Mouse (Mus musculus) embryonic facial prominence, embryonic 10.5 days (tissue): ENCODE measurements at regions not wholly inside any gene's neighbourhood (a gene's known extent, or its start where the extent isn't known, plus 50 kb on each side); places are given as distances from the start of the nearest gene placed in this dataset.

ENCODE experiments used
- DNase-seq: peaks from one replicate; pipeline ENCODE4 v3.0.0-alpha.2; 2017; ENCODE audit warnings: low spot score
- H3K27ac ChIP-seq: fragments of 300-500 bp; sonication (generic); replicated peaks from 2 replicates; pipeline ENCODE4 v1.5.1; 2016; ENCODE audit warnings: mild to moderate bottlenecking
- H3K27me3 ChIP-seq: fragments of 300-500 bp; sonication (generic); replicated peaks from 2 replicates; pipeline ENCODE4 v1.6.1; 2016; ENCODE audit warnings: low read depth, mild to moderate bottlenecking; ENCODE audit not compliant: poor library complexity, severe bottlenecking
- H3K36me3 ChIP-seq: fragments of 300-500 bp; sonication (generic); replicated peaks from 2 replicates; pipeline ENCODE4 v1.6.1; 2016; ENCODE audit warnings: mild to moderate bottlenecking, moderate library complexity
- H3K4me1 ChIP-seq: fragments of 300-500 bp; sonication (generic); 2 replicates; pipeline ENCODE4 v1.6.1; 2016
- H3K4me3 ChIP-seq: fragments of 300-500 bp; sonication (generic); 2 replicates; pipeline ENCODE4 v1.5.1; 2016; ENCODE audit warnings: mild to moderate bottlenecking, moderate library complexity
- H3K9me3 ChIP-seq: fragments of 300-500 bp; sonication (generic); 2 replicates; pipeline ENCODE4 v1.6.1; 2016; ENCODE audit warnings: mild to moderate bottlenecking
- WGBS: fragments of 180-500 bp; shearing (Covaris S2); methylation state at CpG from one replicate; pipeline ENCODE4 v1.1.7; 2016; 5-methylcytosine and 5-hydroxymethylcytosine counted together

- peak overlapping the region; percentile 30; the same call in 1 of the 2 replicates for H3K27ac ChIP-seq
- peaks cover 6% of the 10 kb centered on the region for H3K4me1 ChIP-seq
- H3K4me3 ChIP-seq = no peak overlapping the region
- WGBS = 31% methylated on average over 5 of the region's 5 CpGs
- no peaks in the 10 kb centered on the region; the same call in 1 of the 2 replicates for H3K27me3 ChIP-seq
- no peak for DNase-seq
- H3K9me3 ChIP-seq = peaks cover 7% of the 10 kb centered on the region; the same call in 1 of the 2 replicates
- no peaks in the 10 kb centered on the region for H3K36me3 ChIP-seq
These were observed 71.9 kb downstream of the 1810010D01Rik start for GRCm38 (mm10) chr7:145135971-145136370.

DNA sequence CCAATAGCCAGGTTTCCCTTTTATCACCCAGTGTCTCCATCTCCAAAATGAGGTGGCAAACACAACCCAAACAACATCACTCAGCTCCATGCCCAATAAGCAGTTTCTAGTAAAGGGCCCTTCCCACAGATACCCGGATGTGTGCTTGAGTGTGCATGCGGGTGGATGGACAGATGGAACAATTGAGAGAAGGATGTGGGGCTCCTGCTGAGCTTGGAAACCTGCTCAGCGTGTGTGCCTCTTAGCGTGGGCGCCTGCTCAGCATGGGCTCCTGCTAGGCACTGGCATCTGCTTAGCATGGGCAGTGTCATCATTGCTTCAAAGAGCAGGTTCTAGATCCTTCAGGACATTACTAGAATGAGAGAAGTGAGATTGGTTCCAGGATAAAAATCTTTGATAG is 75.4 kb downstream of the 1810010D01Rik start:
- H3K36me3 ChIP-seq = no peaks in the 10 kb centered on the region
- no peaks in the 10 kb centered on the region for H3K9me3 ChIP-seq
- 94% methylated on average over 5 of the region's 5 CpGs for WGBS
- H3K4me1 ChIP-seq = peaks cover 24% of the 10 kb centered on the region
- DNase-seq = no peak
- H3K4me3 ChIP-seq = no peak overlapping the region
- H3K27ac ChIP-seq = no peak overlapping the region
- H3K27me3 ChIP-seq = no peaks in the 10 kb centered on the region; the same call in 1 of the 2 replicates

DNA sequence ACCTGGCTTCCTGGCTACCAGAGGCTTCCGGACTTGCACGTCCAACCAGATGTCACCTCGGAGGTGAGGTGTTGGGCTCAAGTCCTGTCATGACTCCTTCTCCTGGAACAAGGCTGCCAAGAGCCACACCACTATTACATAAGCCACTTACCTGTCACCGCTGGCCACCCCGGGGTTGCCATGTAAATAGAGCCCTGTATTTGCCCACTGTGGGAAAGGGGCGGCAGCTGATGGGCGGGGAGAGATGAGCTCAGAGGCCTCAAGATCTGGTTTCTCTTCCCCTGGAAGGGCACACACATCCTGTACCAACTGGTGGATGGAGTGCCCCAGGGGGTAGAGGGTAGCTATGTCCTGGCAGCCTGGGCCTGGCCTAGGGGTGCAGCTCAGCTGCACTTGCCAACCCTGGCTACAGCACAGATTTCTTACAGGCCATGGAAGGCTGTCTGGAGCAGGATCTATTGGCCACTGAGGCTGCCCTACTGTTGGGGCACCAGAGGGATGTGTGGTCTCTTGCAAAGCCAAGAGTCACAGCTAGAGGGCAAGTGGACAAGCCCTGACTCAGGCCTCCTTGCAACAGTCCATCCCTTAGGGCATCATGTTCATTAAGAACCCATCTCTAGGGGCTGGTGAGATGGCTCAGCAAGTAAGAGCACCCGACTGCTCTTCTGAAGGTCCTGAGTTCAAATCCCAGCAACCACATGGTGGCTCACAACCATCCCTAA is 76.3 kb downstream of the 1810010D01Rik start:
- WGBS = 84% methylated on average over 8 of the region's 8 CpGs
- Histone ChIP-seq H3K27me3 (no peaks in the 10 kb centered on the region; the same call in 1 of the 2 replicates), H3K27ac (no peak overlapping the region; the same call in 1 of the 2 replicates), H3K4me1 (peaks cover 33% of the 10 kb centered on the region), H3K9me3 (no peaks in the 10 kb centered on the region), H3K36me3 (no peaks in the 10 kb centered on the region), H3K4me3 (no peak overlapping the region)
- no peak for DNase-seq

DNA sequence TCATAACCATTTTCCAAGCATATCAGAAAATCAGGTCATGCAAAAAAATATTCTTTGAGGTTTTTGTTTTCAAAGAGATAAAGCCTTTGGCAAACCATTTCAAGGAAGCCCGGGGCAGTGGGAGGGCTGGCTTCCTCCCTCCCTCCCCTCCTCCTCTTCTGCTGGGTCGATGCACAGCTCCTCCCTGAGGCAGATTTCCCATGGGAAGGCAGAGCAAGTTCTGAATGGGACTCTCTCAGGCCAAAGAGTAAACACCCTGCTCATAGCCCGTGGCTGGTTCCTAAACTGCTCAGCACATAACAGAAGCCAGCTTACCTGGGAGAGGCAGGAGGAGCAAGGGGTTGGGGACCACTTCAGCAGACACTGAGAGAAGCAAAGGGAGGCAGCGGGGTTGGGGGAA is 77.9 kb downstream of the 1810010D01Rik start:
- Histone ChIP-seq H3K4me3 (no peak overlapping the region), H3K36me3 (no peaks in the 10 kb centered on the region), H3K27ac (no peak overlapping the region; the same call in 1 of the 2 replicates), H3K27me3 (no peaks in the 10 kb centered on the region; the same call in 1 of the 2 replicates), H3K9me3 (no peaks in the 10 kb centered on the region), H3K4me1 (peaks cover 33% of the 10 kb centered on the region)
- 15% methylated on average over 4 of the region's 4 CpGs for WGBS
- no peak for DNase-seq

DNA sequence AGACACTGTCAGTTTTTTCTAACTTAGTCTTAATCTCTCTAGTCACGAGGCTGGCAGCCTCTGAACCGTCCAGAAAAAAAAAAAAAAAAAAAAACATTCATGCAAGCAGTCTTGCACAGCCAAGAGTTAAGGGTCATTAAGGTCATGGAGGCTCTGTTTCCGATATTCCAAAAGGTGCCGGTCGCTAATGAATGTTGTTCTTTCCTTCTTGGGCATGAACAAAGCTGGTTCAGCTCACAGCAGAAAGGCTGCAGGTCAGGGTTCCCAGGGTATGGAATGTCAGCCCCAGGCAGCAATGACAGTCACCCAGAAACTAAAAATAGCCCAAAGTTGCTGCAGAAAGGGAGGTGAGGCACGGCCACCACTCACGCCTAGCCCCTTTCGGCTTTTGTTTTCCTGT is 80.3 kb downstream of the 1810010D01Rik start:
- DNase-seq = peak; percentile 50
- H3K27ac ChIP-seq = peak overlapping the region; percentile 71; the same call in 1 of the 2 replicates
- 5% methylated on average over 8 of the region's 8 CpGs for WGBS

DNA sequence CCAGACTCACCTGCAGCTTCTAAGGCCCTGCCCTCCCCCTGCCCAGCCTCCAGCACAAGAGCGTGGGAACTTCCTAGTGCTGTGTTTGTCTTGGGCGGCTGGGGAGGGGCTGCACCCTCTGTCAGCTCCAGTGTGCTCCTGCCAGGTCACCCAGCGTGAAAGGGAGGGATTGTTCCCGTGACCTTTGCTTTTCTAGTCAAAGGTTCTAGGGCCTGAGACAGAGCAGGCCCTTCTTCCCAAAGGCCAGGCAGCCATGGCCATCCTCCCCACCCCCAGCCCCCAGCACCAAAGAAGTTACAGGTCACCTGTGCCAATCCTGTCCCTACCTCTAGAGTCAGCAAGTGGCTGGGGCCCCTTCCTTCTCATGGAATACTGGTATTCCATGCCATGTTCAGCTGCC is 80.7 kb downstream of the 1810010D01Rik start:
- Histone ChIP-seq H3K27ac (peak overlapping the region; percentile 69), H3K9me3 (no peaks in the 10 kb centered on the region), H3K4me3 (no peak overlapping the region), H3K27me3 (no peaks in the 10 kb centered on the region), H3K36me3 (no peaks in the 10 kb centered on the region), H3K4me1 (peaks cover 33% of the 10 kb centered on the region)
- peak; percentile 43 for DNase-seq
- 21% methylated on average over 4 of the region's 4 CpGs for WGBS

More for the DNA sequence above, 80.3 kb downstream of the 1810010D01Rik start:
- H3K9me3 ChIP-seq = no peaks in the 10 kb centered on the region
- no peaks in the 10 kb centered on the region for H3K36me3 ChIP-seq
- H3K4me3 ChIP-seq = no peak overlapping the region
- peaks cover 33% of the 10 kb centered on the region for H3K4me1 ChIP-seq
- H3K27me3 ChIP-seq = no peaks in the 10 kb centered on the region

DNA sequence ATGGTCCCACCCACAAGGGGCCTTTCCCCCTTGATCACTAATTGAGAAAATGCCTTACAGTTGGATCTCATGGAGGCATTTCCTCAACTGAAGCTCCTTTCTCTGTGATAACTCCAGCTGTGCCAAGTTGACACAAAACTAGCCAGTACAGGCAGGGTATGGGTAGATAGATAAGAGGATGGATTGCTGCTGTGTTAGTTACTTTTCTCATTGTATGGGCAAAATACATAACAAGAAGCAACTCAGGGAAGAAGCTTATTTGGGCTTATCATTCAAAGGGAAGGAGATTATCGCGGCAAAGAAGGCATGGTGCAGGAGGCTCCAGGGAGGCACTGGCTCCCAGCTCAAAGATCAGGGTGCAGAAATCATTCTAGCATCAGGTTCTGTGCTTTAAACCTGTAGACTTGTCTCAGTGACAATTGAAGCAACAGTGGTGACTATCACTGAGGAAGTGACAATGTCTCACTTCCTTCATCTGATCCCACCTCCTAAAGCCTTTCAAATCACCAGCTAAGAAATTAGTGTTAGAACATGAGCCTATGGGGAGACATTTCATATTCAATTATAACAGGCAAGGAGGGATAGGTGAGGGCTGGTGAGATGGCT is 83.8 kb downstream of the 1810010D01Rik start:
- no peaks in the 10 kb centered on the region for H3K36me3 ChIP-seq
- WGBS = 90% methylated on average over 2 of the region's 2 CpGs

GRCm38 (mm10) chr7:145122471-145122870 is 85.4 kb downstream of the 1810010D01Rik start:
- Histone ChIP-seq H3K36me3 (no peaks in the 10 kb centered on the region), H3K9me3 (no peaks in the 10 kb centered on the region), H3K4me1 (peaks cover 27% of the 10 kb centered on the region), H3K27ac (no peak overlapping the region), H3K27me3 (no peaks in the 10 kb centered on the region), H3K4me3 (no peak overlapping the region)
- DNase-seq = no peak
- 87% methylated on average over 2 of the region's 2 CpGs for WGBS

More for the DNA sequence above, 83.8 kb downstream of the 1810010D01Rik start:
- Histone ChIP-seq H3K4me3 (no peak overlapping the region), H3K27ac (no peak overlapping the region), H3K27me3 (no peaks in the 10 kb centered on the region), H3K4me1 (peaks cover 37% of the 10 kb centered on the region), H3K9me3 (no peaks in the 10 kb centered on the region)
- DNase-seq = no peak

- DNase-seq = no peak
- Histone ChIP-seq H3K36me3 (no peaks in the 10 kb centered on the region), H3K4me3 (no peak overlapping the region), H3K9me3 (no peaks in the 10 kb centered on the region), H3K27me3 (no peaks in the 10 kb centered on the region), H3K4me1 (peaks cover 26% of the 10 kb centered on the region), H3K27ac (no peak overlapping the region)
- 78% methylated on average over 4 of the region's 4 CpGs for WGBS
These were observed 89.5 kb downstream of the 1810010D01Rik start for GRCm38 (mm10) chr7:145118406-145118805.

- no peak for DNase-seq
- no peaks in the 10 kb centered on the region for H3K9me3 ChIP-seq
- no peak overlapping the region for H3K27ac ChIP-seq
- no peaks in the 10 kb centered on the region for H3K36me3 ChIP-seq
- peaks cover 46% of the 10 kb centered on the region for H3K4me1 ChIP-seq
- WGBS = 81% methylated on average over 2 of the region's 2 CpGs
- no peak overlapping the region for H3K4me3 ChIP-seq
- H3K27me3 ChIP-seq = no peaks in the 10 kb centered on the region
These were observed 93.3 kb downstream of the 1810010D01Rik start for GRCm38 (mm10) chr7:145114660-145115059.

DNA sequence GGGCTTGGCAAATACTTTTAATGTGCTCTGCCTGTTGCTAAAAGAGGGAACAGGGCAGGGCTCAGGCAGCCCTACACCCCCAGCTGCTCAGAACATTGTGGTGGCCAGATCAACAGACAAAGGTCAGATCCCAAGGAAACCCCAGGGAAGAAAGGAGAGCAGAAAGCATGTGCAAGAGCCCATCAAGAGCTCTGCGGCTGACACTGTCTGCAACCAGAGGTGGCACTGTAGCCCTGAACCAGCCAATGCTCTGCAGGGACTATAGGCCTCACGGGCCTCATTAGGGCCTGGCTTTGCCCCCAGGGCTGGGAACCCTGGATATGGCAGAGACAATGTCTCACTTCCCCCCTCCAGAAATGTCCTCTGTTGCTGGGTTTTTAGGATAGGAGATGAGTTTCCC is 93.8 kb downstream of the 1810010D01Rik start:
- Histone ChIP-seq H3K9me3 (no peaks in the 10 kb centered on the region), H3K27me3 (no peaks in the 10 kb centered on the region), H3K4me3 (no peak overlapping the region), H3K36me3 (no peaks in the 10 kb centered on the region), H3K4me1 (peaks cover 52% of the 10 kb centered on the region), H3K27ac (0 out of 2 replicates have a peak overlapping the region, but pooled peaks have one; percentile 12)
- DNase-seq = no peak
- 49% methylated on average over 2 of the region's 2 CpGs for WGBS

- peaks cover 52% of the 10 kb centered on the region for H3K4me1 ChIP-seq
- H3K9me3 ChIP-seq = no peaks in the 10 kb centered on the region
- WGBS = 85% methylated on average over 7 of the region's 7 CpGs
- H3K36me3 ChIP-seq = no peaks in the 10 kb centered on the region
- no peaks in the 10 kb centered on the region for H3K27me3 ChIP-seq
- 0 out of 2 replicates have a peak overlapping the region, but pooled peaks have one; percentile 24 for H3K27ac ChIP-seq
- H3K4me3 ChIP-seq = no peak overlapping the region
- DNase-seq = no peak
These were observed 94.9 kb downstream of the 1810010D01Rik start for GRCm38 (mm10) chr7:145112887-145113531.
